Mouse (Mus musculus): ENCODE measurements around the gene Pou5f1. TPM values are rescaled to one million over a fixed set of nuclear protein-coding genes. Genes with fewer than 3 reads are reported as not detected.
A peak's percentile ranks its signal among the peaks of the same experiment; 100 is the strongest.
"Not testable (repeated sequence)": the region's sequence is repeated elsewhere in the genome, so short reads cannot be mapped to it uniquely, and the experiment has no call there.

Gene Pou5f1
- polyA plus RNA-seq (2012; rRNA removed) = not detected in 2 replicates

GRCm38 (mm10) chr17:35505776-35506175, at the start of gene Pou5f1:
Pou5f1 (plus strand) TSS chr17:35506018.
- no peak within 1 kb of the TSS for H3K27ac ChIP-seq (ENCODE audit: insufficient read depth, low read depth, low read length)
- TF ChIP-seq CTCF (conservative IDR thresholded peaks at IDR 0.05; ENCODE audit: insufficient read depth, insufficient read length, low read depth, low read length) (no peak), POLR2A (IDR thresholded peaks at IDR 0.05; ENCODE audit: low read depth, low read length) (no peak)
- no peak for DNase-seq
- WGBS = 74% methylated on average over 13 of the region's 13 CpGs
- no peaks in the 10 kb centered on the region for H3K36me3 ChIP-seq (ENCODE audit: control insufficient read depth, insufficient read depth, low read length)
- H3K27me3 ChIP-seq (replicated peaks; ENCODE audit: control insufficient read depth, insufficient read depth, low read length) = no peaks in the 10 kb centered on the region
- H3K4me1 ChIP-seq (ENCODE audit: control insufficient read depth, insufficient read depth, low read length) = no peaks in the 10 kb centered on the region
- no peak within 1 kb of the TSS for H3K4me3 ChIP-seq (ENCODE audit: insufficient read depth, low read depth, low read length)

DNA sequence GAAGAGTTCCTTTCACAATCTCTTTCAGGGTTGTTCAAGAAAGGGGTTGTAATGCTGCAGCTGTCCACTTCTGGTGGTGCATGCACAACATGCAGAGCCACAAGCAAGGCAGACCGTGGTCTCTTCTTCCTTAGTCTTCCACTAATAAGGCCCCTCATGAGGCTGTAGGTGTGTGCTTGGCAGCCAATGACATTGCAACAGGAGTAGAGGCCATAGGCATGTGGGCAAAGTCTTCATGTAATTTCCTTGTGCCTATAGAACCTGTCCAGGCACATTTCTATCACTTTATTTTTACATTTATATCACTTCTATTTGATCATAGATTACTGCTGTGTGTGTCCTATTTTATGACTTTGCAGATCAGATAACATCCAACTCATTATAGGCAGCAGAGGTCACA, 47.6 kb upstream of the Pou5f1 start:
- H3K27ac ChIP-seq (ENCODE audit: insufficient read depth, low read depth, low read length); H3K27me3 ChIP-seq (replicated peaks; ENCODE audit: control insufficient read depth, insufficient read depth, low read length); H3K36me3 ChIP-seq (ENCODE audit: control insufficient read depth, insufficient read depth, low read length); DNase-seq; H3K4me1 ChIP-seq (ENCODE audit: control insufficient read depth, insufficient read depth, low read length); H3K4me3 ChIP-seq (ENCODE audit: insufficient read depth, low read depth, low read length): not testable (repeated sequence)
- WGBS = no CpG with 5 or more reads among the region's 1 CpGs

DNA sequence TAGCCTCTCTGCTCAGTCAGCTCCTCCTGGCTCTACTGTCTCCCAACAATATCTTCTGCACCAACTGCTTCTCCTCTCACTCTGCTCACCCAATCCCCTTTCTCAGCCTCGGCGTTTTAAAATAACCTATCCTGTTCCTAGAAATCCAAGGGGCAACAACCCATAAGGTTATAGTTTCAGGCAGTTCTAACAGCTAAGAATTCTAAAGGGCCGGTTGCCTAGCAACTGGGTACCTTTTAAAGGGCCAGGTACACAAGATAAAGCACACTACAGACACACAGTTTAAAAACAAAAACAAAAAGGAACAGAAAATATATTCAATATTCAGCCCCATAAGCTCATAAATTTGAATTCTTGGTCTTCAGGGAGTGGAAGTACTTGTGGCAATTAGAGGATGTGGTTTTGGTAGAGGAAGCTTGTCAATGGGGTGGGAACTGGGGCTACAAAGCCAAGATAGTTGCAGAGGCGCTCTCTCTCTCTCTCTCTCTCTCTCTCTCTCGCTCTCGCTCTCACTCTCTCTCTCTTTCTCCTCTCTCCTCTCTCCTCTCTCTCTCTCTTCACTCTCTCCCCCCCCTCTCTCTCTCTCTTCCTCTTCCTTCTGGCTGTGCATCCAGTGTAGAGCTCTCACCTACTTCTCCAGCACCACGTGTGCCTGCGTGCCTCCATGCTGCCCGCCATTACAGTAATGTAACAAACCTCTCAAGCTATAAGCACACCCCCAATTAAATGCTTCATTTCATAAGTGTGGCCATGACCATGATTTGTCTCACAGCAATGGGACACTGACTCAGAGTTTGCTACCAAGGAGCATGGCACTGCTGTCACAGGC, 45.1 kb upstream of the Pou5f1 start:
- not testable (repeated sequence) for H3K27me3 ChIP-seq (replicated peaks; ENCODE audit: control insufficient read depth, insufficient read depth, low read length); H3K36me3 ChIP-seq (ENCODE audit: control insufficient read depth, insufficient read depth, low read length); H3K27ac ChIP-seq (ENCODE audit: insufficient read depth, low read depth, low read length); H3K4me1 ChIP-seq (ENCODE audit: control insufficient read depth, insufficient read depth, low read length); H3K4me3 ChIP-seq (ENCODE audit: insufficient read depth, low read depth, low read length); DNase-seq
- 65% methylated on average over 3 of the region's 9 CpGs for WGBS

DNA sequence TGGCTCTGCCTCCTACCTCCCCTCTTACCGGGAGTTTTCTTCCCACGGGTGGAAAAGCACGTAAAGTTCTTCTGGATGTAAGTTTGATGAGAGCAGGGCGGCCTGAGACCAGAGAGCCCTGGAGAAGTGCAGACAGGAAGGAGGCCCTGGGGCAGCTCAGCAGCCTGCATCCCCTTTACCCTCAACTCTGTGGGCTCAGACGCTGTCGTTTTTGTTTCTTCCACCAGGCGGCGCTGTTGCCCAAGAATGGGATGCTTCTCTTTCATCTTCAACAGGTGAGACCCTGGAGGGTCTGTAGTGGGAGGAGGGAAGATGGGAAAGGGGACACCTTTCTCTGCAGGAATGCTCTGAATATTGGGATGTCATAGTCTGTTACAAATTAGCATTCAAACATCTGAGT, 40.2 kb upstream of the Pou5f1 start:
- TF ChIP-seq CTCF (conservative IDR thresholded peaks at IDR 0.05; ENCODE audit: insufficient read depth, insufficient read length, low read depth, low read length) = peak; percentile 58
- H3K36me3 ChIP-seq (ENCODE audit: control insufficient read depth, insufficient read depth, low read length); H3K4me3 ChIP-seq (ENCODE audit: insufficient read depth, low read depth, low read length); H3K27ac ChIP-seq (ENCODE audit: insufficient read depth, low read depth, low read length); H3K4me1 ChIP-seq (ENCODE audit: control insufficient read depth, insufficient read depth, low read length); DNase-seq; H3K27me3 ChIP-seq (replicated peaks; ENCODE audit: control insufficient read depth, insufficient read depth, low read length): not testable (repeated sequence)
- WGBS = 12% methylated on average over 8 of the region's 8 CpGs

DNA sequence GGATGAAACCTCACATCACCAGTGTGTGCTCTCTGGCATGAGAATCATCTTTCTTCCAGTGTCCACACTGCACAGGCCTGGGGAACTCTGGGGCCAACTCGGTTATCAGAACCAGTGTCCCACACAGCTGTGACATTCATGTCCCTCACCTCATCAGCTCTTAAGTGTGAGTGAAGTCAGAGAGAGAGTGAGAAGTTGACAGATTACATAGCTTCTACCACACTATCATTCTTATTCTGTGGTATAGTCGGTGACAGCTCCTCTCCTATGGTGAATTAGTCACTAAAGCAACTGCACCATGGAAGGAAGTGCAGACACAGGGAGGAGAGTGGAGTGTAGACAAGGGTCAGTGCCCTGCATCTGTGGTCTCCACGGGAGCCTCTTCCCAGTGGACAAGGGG, 36.9 kb upstream of the Pou5f1 start:
- H3K4me3 ChIP-seq (ENCODE audit: insufficient read depth, low read depth, low read length); H3K27ac ChIP-seq (ENCODE audit: insufficient read depth, low read depth, low read length); DNase-seq; H3K36me3 ChIP-seq (ENCODE audit: control insufficient read depth, insufficient read depth, low read length); H3K4me1 ChIP-seq (ENCODE audit: control insufficient read depth, insufficient read depth, low read length); H3K27me3 ChIP-seq (replicated peaks; ENCODE audit: control insufficient read depth, insufficient read depth, low read length): not testable (repeated sequence)
- 57% methylated on average over 3 of the region's 3 CpGs for WGBS

- peak within 1 kb of the TSS; percentile 13 for H3K4me3 ChIP-seq (ENCODE audit: insufficient read depth, low read depth, low read length)
- TF ChIP-seq POLR2A (IDR thresholded peaks at IDR 0.05; ENCODE audit: low read depth, low read length) = no peak
- no peak for TF ChIP-seq CTCF (conservative IDR thresholded peaks at IDR 0.05; ENCODE audit: insufficient read depth, insufficient read length, low read depth, low read length)
- H3K4me1 ChIP-seq (ENCODE audit: control insufficient read depth, insufficient read depth, low read length) = no peaks in the 10 kb centered on the region
- H3K36me3 ChIP-seq (ENCODE audit: control insufficient read depth, insufficient read depth, low read length) = no peaks in the 10 kb centered on the region
- DNase-seq = peak; percentile 63
- no peak within 1 kb of the TSS for H3K27ac ChIP-seq (ENCODE audit: insufficient read depth, low read depth, low read length)
- 2% methylated on average over 79 of the region's 80 CpGs for WGBS
- H3K27me3 ChIP-seq (replicated peaks; ENCODE audit: control insufficient read depth, insufficient read depth, low read length) = peaks cover 2% of the 10 kb centered on the region; the same call in 1 of the 2 replicates
Observed at GRCm38 (mm10) chr17:35469842-35470751, 35.7 kb upstream of the Pou5f1 start, which contains the start of gene H2-Q10. H2-Q10 (plus strand) TSS chr17:35470089.

- H3K4me1 ChIP-seq (ENCODE audit: control insufficient read depth, insufficient read depth, low read length) = no peaks in the 10 kb centered on the region
- H3K27ac ChIP-seq (ENCODE audit: insufficient read depth, low read depth, low read length) = no peak overlapping the region
- WGBS = 2% methylated on average over 9 of the region's 9 CpGs
- TF ChIP-seq POLR2A (IDR thresholded peaks at IDR 0.05; ENCODE audit: low read depth, low read length) (no peak), CTCF (conservative IDR thresholded peaks at IDR 0.05; ENCODE audit: insufficient read depth, insufficient read length, low read depth, low read length) (peak; percentile 93)
- peak; percentile 54 for DNase-seq
- no peak overlapping the region for H3K4me3 ChIP-seq (ENCODE audit: insufficient read depth, low read depth, low read length)
- H3K27me3 ChIP-seq (replicated peaks; ENCODE audit: control insufficient read depth, insufficient read depth, low read length) = no peaks in the 10 kb centered on the region
- no peaks in the 10 kb centered on the region for H3K36me3 ChIP-seq (ENCODE audit: control insufficient read depth, insufficient read depth, low read length)
Observed at GRCm38 (mm10) chr17:35484066-35484465, 21.8 kb upstream of the Pou5f1 start.
